Mouse (Mus musculus) cerebellum, adult 11-12 months (tissue): ENCODE results near the gene Ccdc171.
A peak's percentile ranks its signal among the peaks of the same experiment; 100 is the strongest.
"Not testable (repeated sequence)": the region's sequence is repeated elsewhere in the genome, so short reads cannot be mapped to it uniquely, and the experiment has no call there.

ENCODE experiments used
- DNase-seq: peaks from one replicate; pipeline ENCODE4 v3.0.0; 2022

Ccdc171 gene

DNA sequence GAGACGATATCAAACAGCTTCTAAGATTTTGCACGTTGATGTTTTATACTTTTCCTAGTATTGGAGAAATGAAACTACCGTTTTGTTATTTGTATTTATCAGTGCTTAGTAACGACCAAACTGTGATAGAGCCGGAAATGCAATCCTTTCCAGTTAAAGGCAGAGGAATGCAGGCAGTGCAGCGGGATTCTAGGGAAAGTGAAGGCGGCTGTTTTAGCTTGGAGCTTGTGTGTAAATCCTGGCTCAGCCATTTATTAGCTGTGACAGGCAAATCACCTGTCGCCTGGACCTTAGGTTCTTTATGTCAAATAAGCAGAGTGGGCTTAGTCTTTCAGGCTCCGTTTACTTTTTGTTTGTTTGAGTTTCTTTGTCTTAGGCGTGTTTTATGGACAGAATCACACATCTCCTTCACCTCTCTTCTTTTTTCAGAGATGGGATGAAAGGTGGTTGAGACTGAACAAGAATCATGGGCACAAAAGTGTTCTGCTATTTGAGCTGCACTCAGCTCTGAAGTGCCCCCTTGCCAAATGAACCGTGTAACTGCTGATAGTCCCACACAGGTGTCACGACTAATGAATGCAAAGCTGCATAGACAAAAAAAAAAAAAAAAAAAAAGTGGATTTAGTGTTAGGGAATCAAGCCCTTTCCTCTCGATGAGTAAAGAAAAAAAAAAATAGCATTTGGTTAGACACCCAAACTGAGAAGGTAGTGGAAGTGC, 1.1 kb downstream of the Ccdc171 start:
- DNase-seq: no peak

DNA sequence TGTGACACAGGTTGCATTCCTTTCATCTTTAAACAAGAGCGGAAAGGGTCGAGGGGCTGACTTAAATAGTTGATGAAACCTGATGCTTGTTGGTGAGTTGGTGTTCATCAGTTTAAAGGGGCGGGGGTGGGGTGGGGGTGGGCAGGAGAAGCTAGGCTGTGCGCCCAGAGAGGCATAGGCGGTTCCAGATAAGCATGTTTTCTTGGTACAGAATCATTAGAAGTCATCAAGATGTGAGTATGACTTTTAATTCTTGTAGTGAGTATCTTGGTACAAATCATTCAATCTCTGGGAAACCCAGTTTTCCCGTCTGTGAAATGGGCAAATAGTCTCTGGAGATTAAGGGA, 1.6 kb downstream of the Ccdc171 start:
- DNase-seq: no peak

- no peak for DNase-seq
Observed at GRCm38 (mm10) chr4:83527921-83528320, 2.6 kb downstream of the Ccdc171 start.

- not testable (repeated sequence) for DNase-seq
Observed at GRCm38 (mm10) chr4:83530060-83530459, 4.7 kb downstream of the Ccdc171 start.

- no peak for DNase-seq
Observed at GRCm38 (mm10) chr4:83533168-83533911, 8.0 kb downstream of the Ccdc171 start.

DNA sequence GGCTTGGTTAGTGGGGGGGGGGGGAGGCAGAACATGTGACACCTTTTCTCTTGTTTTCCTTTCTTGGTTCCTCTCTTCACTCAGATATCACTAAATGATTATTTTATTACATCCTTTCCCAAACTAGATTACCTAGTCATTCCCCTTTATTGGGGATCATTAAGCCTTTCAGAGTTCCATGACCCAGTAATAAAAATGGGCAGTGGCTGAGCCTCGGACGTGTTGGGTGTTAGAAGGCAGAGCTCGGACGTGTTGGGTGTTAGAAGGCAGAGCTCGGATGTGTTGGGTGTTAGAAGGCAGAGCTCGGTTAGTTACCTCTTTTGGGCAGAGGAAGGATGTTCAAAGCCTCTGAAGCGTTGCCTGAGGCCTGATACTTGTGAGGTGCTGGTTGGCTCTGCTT, 8.7 kb downstream of the Ccdc171 start:
- no peak for DNase-seq

DNA sequence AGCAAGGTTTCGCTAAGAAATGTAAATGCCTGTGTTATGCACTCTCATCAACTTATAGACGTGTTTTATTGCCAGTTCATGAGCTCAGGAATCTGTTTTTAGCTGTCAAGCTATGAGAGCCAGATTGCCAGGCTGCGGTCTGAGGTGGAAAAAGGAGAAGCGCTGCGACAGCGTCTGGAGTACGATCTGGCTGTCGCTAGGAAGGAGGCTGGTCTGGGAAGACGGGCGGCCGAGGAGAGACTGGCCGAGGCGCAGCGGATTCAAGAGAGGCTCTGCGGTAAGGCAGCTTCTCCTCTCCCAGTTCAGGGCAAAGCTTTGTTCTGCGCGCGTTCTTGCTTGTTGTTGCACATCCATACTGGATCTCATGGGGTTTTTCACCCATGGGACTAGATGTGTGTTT, 24.2 kb downstream of the Ccdc171 start:
- no peak for DNase-seq

DNA sequence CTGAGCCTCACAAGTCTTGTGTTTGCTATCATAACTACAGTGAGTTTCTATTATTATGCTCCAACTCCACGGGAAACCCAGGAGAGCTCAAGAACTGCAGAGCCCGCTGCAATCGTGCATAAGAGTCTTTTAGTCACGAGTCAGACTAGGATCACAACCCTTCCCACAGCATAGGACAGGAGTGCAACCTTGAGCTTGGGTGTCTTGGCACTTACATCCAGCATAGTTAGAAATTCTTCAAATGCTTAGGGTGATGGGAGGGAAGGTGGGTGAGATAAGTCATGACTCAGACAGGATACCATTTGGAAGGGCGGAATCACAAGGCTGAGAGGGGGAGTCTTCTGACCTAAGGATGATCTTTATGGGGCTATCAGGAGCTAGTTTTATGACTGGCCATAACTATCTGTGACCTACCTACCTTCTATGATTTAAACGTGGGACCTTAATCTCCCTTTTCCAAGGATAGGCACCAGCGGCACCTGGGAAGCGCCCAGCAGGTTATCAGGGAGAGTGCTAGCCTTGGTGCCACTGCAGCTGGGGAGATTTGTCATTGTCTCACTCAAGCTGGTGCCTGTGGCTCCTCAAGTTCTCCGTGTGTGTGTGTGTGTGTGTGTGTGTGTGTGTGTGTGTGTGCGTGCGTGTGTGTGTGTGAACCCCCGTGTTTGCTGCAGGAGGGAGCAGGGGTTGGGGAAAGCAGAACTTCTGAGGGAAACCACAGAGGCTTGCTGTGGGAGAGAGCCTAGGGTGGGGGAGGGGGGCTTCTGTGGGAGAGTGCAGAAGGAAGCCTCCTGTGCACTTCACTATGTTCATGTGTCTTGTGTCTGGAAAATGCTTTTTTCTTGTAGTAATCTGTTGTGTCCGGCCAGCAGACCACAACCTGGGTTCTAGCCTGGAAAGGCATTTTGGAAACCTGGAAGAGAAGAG, 42.1 kb downstream of the Ccdc171 start:
- no peak for DNase-seq

GRCm38 (mm10) chr4:83568145-83568544, 42.8 kb downstream of the Ccdc171 start:
- not testable (repeated sequence) for DNase-seq

DNA sequence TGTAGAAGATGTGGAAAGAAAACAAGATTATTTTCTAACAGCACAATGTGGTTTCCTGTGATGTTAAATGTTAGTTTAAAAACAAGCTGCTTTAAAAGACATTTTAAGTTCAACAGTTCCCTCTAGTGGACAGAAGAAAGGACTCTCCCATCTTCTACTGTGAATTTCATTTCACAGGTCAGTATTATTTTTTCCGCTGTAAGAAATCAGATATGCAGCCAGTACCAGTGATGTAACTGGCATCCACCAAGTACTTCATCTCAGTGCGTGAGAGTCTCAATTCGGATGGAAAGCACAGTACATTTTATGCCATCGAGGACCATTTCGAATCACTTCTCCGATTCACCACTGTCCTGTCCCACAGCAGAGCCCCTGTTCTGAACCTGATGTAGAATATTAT, 45.2 kb downstream of the Ccdc171 start:
- DNase-seq: no peak

DNA sequence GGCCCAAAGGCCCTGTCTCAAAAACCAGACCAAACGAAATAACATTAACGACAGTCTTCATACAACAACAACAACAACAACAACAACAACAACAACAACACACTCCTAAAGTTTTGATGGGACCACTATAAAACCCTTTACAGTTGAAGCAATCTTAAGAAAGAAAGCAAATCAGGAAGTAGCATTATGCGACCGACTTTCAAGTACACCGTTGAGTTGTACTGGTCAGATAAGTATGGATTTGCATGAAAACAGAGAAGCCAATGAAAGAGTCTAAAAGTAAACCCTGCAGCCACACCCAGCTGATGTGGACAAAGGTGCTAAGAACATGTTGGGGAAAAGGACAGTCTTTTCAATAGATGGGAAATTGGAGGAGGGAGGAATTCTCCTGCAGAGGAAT, 45.7 kb downstream of the Ccdc171 start:
- no peak for DNase-seq

- no peak for DNase-seq
Observed at GRCm38 (mm10) chr4:83572521-83572920, 47.2 kb downstream of the Ccdc171 start.

DNA sequence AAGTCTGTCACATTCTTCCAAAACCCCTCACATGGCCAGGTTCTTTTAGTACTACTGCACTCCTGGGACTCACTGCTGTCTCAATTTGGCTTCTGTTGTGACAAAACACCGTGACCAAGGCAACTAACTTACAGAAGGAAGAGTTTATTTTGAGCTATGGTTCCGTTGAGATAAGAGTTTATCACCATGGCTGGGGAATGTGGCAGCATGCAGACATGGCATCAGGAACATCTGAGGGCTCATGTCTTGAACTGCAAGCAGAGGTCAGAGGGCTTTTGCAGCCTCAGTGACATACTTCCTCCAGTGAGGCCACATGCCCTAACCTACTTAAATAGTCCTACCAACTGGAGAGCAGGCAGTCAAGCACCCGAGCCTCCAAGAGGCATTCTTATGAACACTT, 51.0 kb downstream of the Ccdc171 start:
- DNase-seq: no peak

DNA sequence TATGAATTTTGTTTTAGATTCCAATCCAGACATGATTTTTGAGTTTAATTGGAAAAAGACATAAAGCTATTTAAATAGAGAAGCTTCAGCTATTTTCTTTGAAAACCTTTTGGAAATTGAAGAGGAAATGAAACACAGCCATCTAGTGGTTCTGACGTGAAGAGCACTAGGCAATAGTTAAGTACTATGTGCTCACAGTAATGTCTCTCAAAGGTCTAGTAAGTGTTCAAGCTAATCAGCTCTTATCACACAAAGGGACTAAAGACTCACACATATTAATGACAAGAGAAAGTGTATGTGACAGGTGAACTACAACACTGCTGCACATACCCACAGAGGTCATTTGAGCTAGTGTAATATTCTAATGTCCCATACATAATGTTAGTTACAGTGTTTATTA, 54.8 kb downstream of the Ccdc171 start:
- DNase-seq: no peak

GRCm38 (mm10) chr4:83587563-83587962, 62.2 kb downstream of the Ccdc171 start:
- DNase-seq: no peak

- no peak for DNase-seq
Observed at GRCm38 (mm10) chr4:83596486-83596885, 71.1 kb downstream of the Ccdc171 start.

DNA sequence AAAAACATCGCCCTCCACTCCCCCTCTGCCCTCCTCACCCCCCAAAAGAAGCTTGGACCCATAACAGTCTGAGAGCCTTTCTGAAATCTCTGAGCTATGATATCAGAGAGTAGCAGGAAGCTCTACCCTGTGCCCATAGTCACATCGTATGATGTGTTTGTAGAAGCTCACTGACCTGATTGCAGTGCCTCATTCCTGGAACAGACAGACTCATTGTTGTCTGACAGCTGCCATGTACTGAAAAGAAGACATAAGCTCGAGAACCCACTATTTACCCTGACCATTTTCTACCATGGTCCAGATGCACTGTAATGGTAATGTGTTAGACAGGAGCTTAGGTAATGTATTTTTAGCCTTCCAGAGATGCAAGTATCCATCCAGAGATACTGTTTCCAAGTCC, 85.8 kb downstream of the Ccdc171 start:
- DNase-seq: no peak

DNA sequence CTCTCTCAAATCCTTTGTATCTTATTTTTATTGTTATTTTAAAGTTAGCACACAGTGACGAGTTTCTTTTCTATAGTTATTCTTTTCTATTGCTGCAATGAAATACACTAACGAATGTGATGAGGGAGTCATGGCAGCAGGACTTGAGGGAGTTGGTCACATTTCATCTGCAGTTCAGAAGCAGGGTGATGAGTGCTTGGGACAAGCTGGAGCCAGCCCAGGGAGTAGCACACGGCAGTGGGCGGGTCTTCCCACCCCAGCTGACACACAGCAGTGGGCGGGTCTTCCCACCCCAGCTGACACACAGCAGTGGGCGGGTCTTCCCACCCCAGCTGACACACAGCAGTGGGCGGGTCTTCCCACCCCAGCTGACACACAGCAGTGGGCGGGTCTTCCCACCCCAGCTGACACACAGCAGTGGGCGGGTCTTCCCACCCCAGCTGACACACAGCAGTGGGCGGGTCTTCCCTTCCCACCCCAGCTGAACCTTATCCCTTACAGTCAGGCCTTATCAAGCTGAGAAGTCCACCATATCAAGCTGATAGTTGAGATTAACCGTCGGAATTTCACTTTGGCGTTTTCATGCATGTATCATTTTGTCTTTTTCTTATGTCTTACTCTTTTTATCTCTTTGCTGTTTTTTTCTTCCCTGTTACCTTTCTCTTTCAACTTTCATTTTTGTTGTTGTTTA, 97.8 kb downstream of the Ccdc171 start:
- DNase-seq: not testable (repeated sequence)

GRCm38 (mm10) chr4:83623732-83624131, 98.4 kb downstream of the Ccdc171 start:
- no peak for DNase-seq

DNA sequence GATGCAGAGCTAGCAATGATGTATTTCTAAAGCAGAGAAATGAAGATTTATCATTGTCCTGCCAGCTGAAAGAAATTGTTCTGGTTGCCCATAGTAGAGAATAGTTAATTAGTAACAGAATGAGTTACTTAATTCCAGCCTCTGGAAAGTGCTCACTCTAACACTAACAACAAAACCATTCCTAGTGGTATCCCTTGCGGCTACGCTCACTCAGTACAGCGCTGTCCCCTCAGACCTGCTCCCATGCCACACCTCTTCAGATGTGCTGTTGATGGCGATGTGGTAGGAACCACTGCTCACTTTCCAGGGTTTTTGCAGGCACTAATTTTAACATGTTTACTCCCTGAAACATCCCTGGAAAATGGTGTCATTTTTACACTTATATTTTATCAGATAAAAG, 126.1 kb downstream of the Ccdc171 start:
- no peak for DNase-seq

DNA sequence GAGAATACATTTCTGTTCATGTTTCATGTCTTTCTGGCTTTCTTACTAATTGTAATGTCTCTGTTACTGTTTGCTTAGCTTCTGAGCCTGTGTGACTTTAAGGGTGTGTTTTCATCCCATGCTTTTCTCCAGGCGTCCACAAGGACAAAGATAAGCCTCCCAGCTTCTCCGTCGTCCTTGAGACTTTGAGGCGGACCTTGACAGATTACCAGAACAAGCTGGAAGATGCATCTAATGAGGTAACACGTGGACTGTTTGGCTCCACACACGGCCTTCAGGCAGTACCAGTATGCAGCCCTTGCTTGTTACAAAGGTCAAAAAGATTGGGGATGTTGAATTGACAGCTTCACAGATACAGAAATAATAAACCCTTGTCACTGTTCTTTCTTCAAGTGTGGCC, 130.1 kb downstream of the Ccdc171 start:
- DNase-seq: no peak

- peak; percentile 5 for DNase-seq
Observed at GRCm38 (mm10) chr4:83656571-83656970, 131.2 kb downstream of the Ccdc171 start.

DNA sequence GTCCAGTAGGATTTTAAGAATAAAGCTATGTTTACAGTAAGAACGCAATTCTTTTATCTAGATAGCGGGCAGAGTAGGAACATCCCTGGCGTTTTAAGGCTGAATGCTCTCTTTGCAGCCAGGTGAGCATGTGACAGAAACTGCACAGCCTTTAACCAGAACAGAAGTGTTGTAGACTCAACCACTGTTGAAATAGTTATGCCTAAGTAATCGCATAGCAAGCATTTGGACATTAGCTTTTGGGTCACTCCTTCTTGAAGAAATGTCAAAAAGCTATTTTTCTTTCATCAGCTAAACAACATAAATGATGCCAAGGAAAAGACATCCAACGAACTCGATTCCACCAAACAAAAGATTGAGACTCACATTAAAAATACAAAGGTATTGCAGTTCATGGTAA, 131.7 kb downstream of the Ccdc171 start:
- no peak for DNase-seq
